Mouse (Mus musculus) hindbrain, embryonic 14.5 days (tissue): ENCODE results near the gene Olfr845. TPM values are rescaled to one million over a fixed set of nuclear protein-coding genes. Genes with fewer than 3 reads are reported as not detected.

Source experiments
- ATAC-seq: fragments of 200-750 bp; cut with Nextera tagmentation; 2 replicates; pipeline ENCODE4 v1.8.0; 2017; ENCODE audit warnings: moderate number of reproducible peaks, mild to moderate bottlenecking, moderate TSS enrichment, moderate library complexity; ENCODE audit not compliant: low FRiP score
- DNase-seq: peaks from one replicate; pipeline ENCODE4 v3.0.0-alpha.2; 2015; ENCODE audit warnings: low spot score
- H3K27ac ChIP-seq: fragments of 300-500 bp; sonication (generic); 2 replicates; pipeline ENCODE4 v1.5.1; 2014; ENCODE audit warnings: mild to moderate bottlenecking, moderate library complexity
- H3K27me3 ChIP-seq: fragments of 300-500 bp; sonication (generic); 2 replicates; pipeline ENCODE4 v1.6.1; 2014; ENCODE audit warnings: mild to moderate bottlenecking, low read length, mixed read lengths; ENCODE audit not compliant: control insufficient read depth, insufficient read depth
- H3K36me3 ChIP-seq: fragments of 300-500 bp; sonication (generic); replicated peaks from 2 replicates; pipeline ENCODE4 v1.6.1; 2014; ENCODE audit not compliant: control insufficient read depth, insufficient read depth
- H3K4me1 ChIP-seq: fragments of 300-500 bp; sonication (generic); replicated peaks from 2 replicates; pipeline ENCODE4 v1.6.1; 2014; ENCODE audit warnings: antibody characterized with exemption, low read length, mixed read lengths; ENCODE audit not compliant: control insufficient read depth, insufficient read depth
- H3K4me2 ChIP-seq: fragments of 300-500 bp; sonication (generic); replicated peaks from 2 replicates; pipeline ENCODE4 v1.6.1; 2014; ENCODE audit warnings: mild to moderate bottlenecking, moderate library complexity
- H3K4me3 ChIP-seq: fragments of 300-500 bp; sonication (generic); replicated peaks from 2 replicates; pipeline ENCODE4 v1.5.1; 2014; ENCODE audit warnings: mild to moderate bottlenecking, low read length
- H3K9ac ChIP-seq: fragments of 300-500 bp; sonication (generic); 2 replicates; pipeline ENCODE4 v1.6.1; 2014
- H3K9me3 ChIP-seq: fragments of 300-500 bp; sonication (generic); 2 replicates; pipeline ENCODE4 v1.6.1; 2016; ENCODE audit warnings: low read length; ENCODE audit not compliant: control insufficient read depth
- WGBS: fragments of 180-500 bp; shearing (Covaris S2); extraction: QIAGEN DNeasy Blood & Tissue Kit; methylation state at CpG from one replicate; pipeline ENCODE4 v1.1.7; 2014; 5-methylcytosine and 5-hydroxymethylcytosine counted together
- polyA plus RNA-seq: library from polyadenylated mRNA; unstranded; fragments of >200 nt; fragmentation: Nextera tagmentation; extraction: Ambion mirVana; gene quantifications from 2 replicates; pipeline ENCODE4 v1.2.1, GENCODE M21; 2014

Gene Olfr845
- polyA plus RNA-seq = not detected in 2 replicates

DNA sequence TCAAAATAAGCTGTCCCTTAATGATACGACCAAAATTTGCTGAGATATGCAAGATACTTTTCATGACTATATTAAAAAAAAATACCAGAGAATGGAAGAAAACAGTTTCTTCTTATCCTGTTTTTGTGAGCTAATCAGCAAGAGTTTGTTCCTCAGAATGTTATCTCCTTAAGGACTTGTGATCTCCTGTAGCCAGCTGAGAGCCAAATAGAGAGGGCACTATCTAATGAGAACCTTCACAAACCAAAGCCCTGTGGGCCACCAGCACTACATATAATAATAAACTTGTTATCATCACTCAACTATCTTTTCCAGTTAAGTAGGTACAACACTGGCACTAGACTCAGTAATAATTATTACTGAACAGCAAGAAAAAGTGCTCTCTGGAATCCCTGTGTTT is at the start of gene Olfr845:
Gene Olfr845, plus strand, starts transcription at position 301 of the 400 bp plus-strand sequence.
- H3K4me2 ChIP-seq = no peak within 1 kb of the TSS
- H3K9me3 ChIP-seq = peaks cover 15% of the 10 kb centered on the region; the same call in 1 of the 2 replicates
- H3K27ac ChIP-seq = no peak within 1 kb of the TSS
- 75% methylated on average over 1 of the region's 1 CpGs for WGBS
- ATAC-seq (no peak), DNase-seq (no peak)
- H3K9ac ChIP-seq = no peak within 1 kb of the TSS
- H3K4me3 ChIP-seq = no peak within 1 kb of the TSS
- H3K27me3 ChIP-seq = no peaks in the 10 kb centered on the region
- no peaks in the 10 kb centered on the region for H3K36me3 ChIP-seq
- H3K4me1 ChIP-seq = no peaks in the 10 kb centered on the region

DNA sequence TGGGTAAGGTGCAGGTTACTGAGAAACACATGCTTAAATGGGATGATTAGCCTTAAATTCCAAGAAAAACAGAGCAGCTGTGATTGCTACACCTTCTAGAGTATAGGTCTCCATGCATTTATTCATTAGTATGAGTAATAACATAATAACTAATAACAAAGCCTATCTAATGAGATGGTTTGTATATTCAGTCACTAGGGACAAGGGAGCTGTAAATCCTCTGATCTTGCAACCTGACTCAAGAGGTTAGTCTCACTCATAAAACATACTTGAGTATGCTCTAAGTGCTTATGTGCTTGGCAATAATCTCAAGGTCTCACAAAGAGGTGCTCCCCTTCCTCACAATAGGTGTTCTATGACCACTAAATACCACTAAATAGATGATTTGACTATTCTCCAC is 20.2 kb upstream of the Olfr845 start, which contains the start of gene Olfr844:
Gene Olfr844, plus strand, starts transcription at position 301 of the 400 bp plus-strand sequence.
- Histone ChIP-seq H3K36me3 (no peaks in the 10 kb centered on the region), H3K27ac (no peak within 1 kb of the TSS), H3K4me1 (no peaks in the 10 kb centered on the region), H3K4me3 (no peak within 1 kb of the TSS), H3K4me2 (no peak within 1 kb of the TSS), H3K9me3 (peaks cover 22% of the 10 kb centered on the region; the same call in 1 of the 2 replicates), H3K9ac (no peak within 1 kb of the TSS), H3K27me3 (no peaks in the 10 kb centered on the region)
- no peak for DNase-seq
- no peak for ATAC-seq

DNA sequence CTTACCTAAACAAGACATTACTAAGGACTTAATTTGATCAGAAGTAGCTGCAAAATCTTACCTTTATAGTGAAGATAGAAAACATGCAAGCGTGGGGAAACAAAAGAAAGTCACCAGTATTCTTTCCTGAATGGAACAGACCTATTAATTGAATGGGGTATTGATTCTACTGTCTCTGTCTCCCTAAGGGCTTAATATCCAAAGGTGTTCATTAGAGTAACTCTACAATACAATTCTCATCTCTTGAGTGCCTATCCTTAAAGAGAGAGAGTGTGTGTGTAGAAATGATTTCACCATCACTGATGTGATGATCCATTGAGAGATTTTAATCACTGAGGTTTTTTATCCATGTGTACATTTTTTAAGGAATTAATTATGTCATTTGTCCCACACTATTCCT is 27.6 kb downstream of the Olfr845 start, which contains the start of gene Olfr846:
Gene Olfr846, minus strand, starts transcription at position 101 of the 400 bp plus-strand sequence.
- no peaks in the 10 kb centered on the region for H3K36me3 ChIP-seq
- H3K27ac ChIP-seq = no peak within 1 kb of the TSS
- H3K9me3 ChIP-seq = peaks cover 22% of the 10 kb centered on the region
- no peaks in the 10 kb centered on the region for H3K27me3 ChIP-seq
- no peak within 1 kb of the TSS for H3K4me2 ChIP-seq
- WGBS = 64% methylated on average over 1 of the region's 1 CpGs
- H3K9ac ChIP-seq = no peak within 1 kb of the TSS
- H3K4me1 ChIP-seq = no peaks in the 10 kb centered on the region
- ATAC-seq (no peak), DNase-seq (no peak)
- no peak within 1 kb of the TSS for H3K4me3 ChIP-seq

DNA sequence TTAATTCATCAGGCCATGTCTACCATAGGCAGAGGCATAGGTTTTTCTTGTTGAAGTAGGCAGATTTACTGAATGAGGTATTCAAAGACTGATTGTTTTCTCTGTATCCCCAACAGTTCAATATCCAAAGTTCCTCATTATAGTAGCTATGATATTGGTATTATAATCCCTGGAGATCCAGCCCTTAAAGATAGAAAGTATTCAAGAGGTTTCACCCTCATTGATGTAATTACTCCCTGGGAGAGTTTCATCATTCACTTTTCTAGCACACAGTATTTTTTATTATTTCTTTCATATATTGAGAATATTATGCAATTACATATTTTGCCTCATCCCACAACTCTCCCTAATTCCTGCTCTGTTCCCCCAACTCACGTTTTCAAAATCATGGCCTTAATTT is 42.3 kb downstream of the Olfr845 start, which contains the start of gene Olfr847:
Gene Olfr847, minus strand, starts transcription at position 101 of the 400 bp plus-strand sequence.
- Histone ChIP-seq H3K4me2 (no peak within 1 kb of the TSS), H3K27ac (no peak within 1 kb of the TSS), H3K4me3 (no peak within 1 kb of the TSS), H3K9me3 (peaks cover 8% of the 10 kb centered on the region; the same call in 1 of the 2 replicates), H3K27me3 (no peaks in the 10 kb centered on the region), H3K9ac (no peak within 1 kb of the TSS), H3K36me3 (no peaks in the 10 kb centered on the region), H3K4me1 (no peaks in the 10 kb centered on the region)
- DNase-seq (no peak), ATAC-seq (no peak)
- 56% methylated on average over 1 of the region's 1 CpGs for WGBS

Other genes with a start within 250 kb of the Olfr845 start
- gene Olfr836, start 216.1 kb upstream of the Olfr845 start, polyA plus RNA-seq = not detected in 2 replicates
- gene Olfr837, start 200.1 kb upstream of the Olfr845 start, polyA plus RNA-seq = not detected in 2 replicates
- not detected in 2 replicates for gene Olfr839-ps1, start 159.1 kb upstream of the Olfr845 start, polyA plus RNA-seq
- not detected in 2 replicates for gene Olfr843, start 84.5 kb upstream of the Olfr845 start, polyA plus RNA-seq
- not detected in 2 replicates for gene Olfr844, start 20.1 kb upstream of the Olfr845 start, polyA plus RNA-seq
- gene Olfr846, start 27.5 kb downstream of the Olfr845 start, polyA plus RNA-seq = not detected in 2 replicates
- not detected in 2 replicates for gene Olfr847, start 42.2 kb downstream of the Olfr845 start, polyA plus RNA-seq
- not detected in 2 replicates for gene Olfr849, start 103.8 kb downstream of the Olfr845 start, polyA plus RNA-seq
- not detected in 2 replicates for gene Olfr850, start 141.8 kb downstream of the Olfr845 start, polyA plus RNA-seq
- not detected in 2 replicates for gene Olfr851, start 156.8 kb downstream of the Olfr845 start, polyA plus RNA-seq
- not detected in 2 replicates for gene Olfr853, start 204.6 kb downstream of the Olfr845 start, polyA plus RNA-seq
- gene Olfr854, start 230.9 kb downstream of the Olfr845 start, polyA plus RNA-seq = not detected in 2 replicates
- gene Olfr855, start 246.2 kb downstream of the Olfr845 start, polyA plus RNA-seq = not detected in 2 replicates